Mouse (Mus musculus) CH12.LX (cell line): ENCODE data around the gene Pepd. TPM values are rescaled to one million over a fixed set of nuclear protein-coding genes. Genes with fewer than 3 reads are reported as not detected.
"Not testable (repeated sequence)": the region's sequence is repeated elsewhere in the genome, so short reads cannot be mapped to it uniquely, and the experiment has no call there.

Experiments
- DNase-seq: peaks from one replicate; pipeline ENCODE4 v3.0.0-alpha.2; 2013; ENCODE audit errors: extremely low read depth
- H3K27ac ChIP-seq: 2 replicates; pipeline ENCODE4 v1.5.1; 2012; ENCODE audit warnings: low read depth, mild to moderate bottlenecking, control low read depth, moderate library complexity; ENCODE audit not compliant: insufficient read depth
- H3K27me3 ChIP-seq: replicated peaks from 2 replicates; pipeline ENCODE3; 2012; ENCODE audit warnings: inconsistent platforms
- H3K36me3 ChIP-seq, 2 experiments: replicated peaks in 1 of 2; 2 replicates each; pipeline versions ENCODE3 to v1.6.1; 2012; ENCODE audit warnings: inconsistent platforms in 1 of 2, low read length in 1 of 2, mild to moderate bottlenecking in 1 of 2, mixed read lengths in 1 of 2, moderate library complexity in 1 of 2; ENCODE audit not compliant: control insufficient read depth in 1 of 2, insufficient read depth in 1 of 2
- H3K4me1 ChIP-seq, 2 experiments: 2 replicates each; pipeline ENCODE4 v1.6.1; 2012; ENCODE audit warnings: inconsistent platforms in 1 of 2, moderate library complexity in 1 of 2; ENCODE audit not compliant: insufficient read depth in 2 of 2, control insufficient read depth in 1 of 2
- H3K4me2 ChIP-seq: 2 replicates; pipeline ENCODE4 v1.6.1; 2012; ENCODE audit warnings: low read depth, mild to moderate bottlenecking, control low read depth; ENCODE audit not compliant: poor library complexity, insufficient read depth, severe bottlenecking
- H3K4me3 ChIP-seq, 3 experiments: fragments of 150-350 bp in 1 of 3; sonication (generic) in 1 of 3; replicated peaks in 1 of 3; 2 replicates each; pipeline versions ENCODE3 to v1.5.1; 2011 to 2012; ENCODE audit warnings: low read depth in 2 of 3, low read length in 2 of 3, mild to moderate bottlenecking in 2 of 3, moderate library complexity in 2 of 3, control low read depth in 1 of 3, improper control_type of control experiment in 1 of 3, inconsistent platforms in 1 of 3, mixed read lengths in 1 of 3; ENCODE audit not compliant: poor library complexity in 1 of 3
- H3K79me2 ChIP-seq: replicated peaks from 2 replicates; pipeline ENCODE4 v1.6.1; 2012; ENCODE audit warnings: mild to moderate bottlenecking, moderate library complexity; ENCODE audit not compliant: control insufficient read depth, poor library complexity, insufficient read depth, severe bottlenecking; ENCODE audit errors: extremely low read depth
- H3K9ac ChIP-seq: 2 replicates; pipeline ENCODE4 v1.6.1; 2012; ENCODE audit warnings: low read depth, mild to moderate bottlenecking, control low read depth, moderate library complexity; ENCODE audit not compliant: insufficient read depth
- H3K9me3 ChIP-seq: replicated peaks from 2 replicates; pipeline ENCODE3; 2012; ENCODE audit warnings: low read length, inconsistent platforms, mixed read lengths
- CTCF ChIP-seq, 2 experiments: IDR thresholded peaks in 1 of 2; conservative IDR thresholded peaks in 1 of 2; 2 replicates each; pipeline ENCODE4 v1.5.1; 2011 to 2012; ENCODE audit warnings: low read depth in 2 of 2, low read length in 2 of 2, improper control_type of control experiment in 1 of 2, inconsistent platforms in 1 of 2, mild to moderate bottlenecking in 1 of 2, moderate library complexity in 1 of 2
- ELF1 ChIP-seq: IDR thresholded peaks from 2 replicates; pipeline ENCODE4 v1.6.1; 2014; ENCODE audit warnings: low read depth, mild to moderate bottlenecking, inconsistent platforms, low read length, improper control_type of control experiment
- ETS1 ChIP-seq: conservative IDR thresholded peaks from 2 replicates; pipeline ENCODE4 v1.6.1; 2012; ENCODE audit warnings: low read depth, mild to moderate bottlenecking, inconsistent platforms, low read length, improper control_type of control experiment, moderate library complexity
- GABPA ChIP-seq: IDR thresholded peaks from 2 replicates; pipeline ENCODE4 v1.6.1; 2012; ENCODE audit warnings: low read depth, low read length, improper control_type of control experiment, inconsistent platforms; ENCODE audit not compliant: insufficient replicate concordance
- HCFC1 ChIP-seq: IDR thresholded peaks from 2 replicates; pipeline ENCODE4 v1.6.1; 2012; ENCODE audit warnings: low read depth, mild to moderate bottlenecking, inconsistent platforms, low read length, improper control_type of control experiment
- IRF4 ChIP-seq: IDR thresholded peaks from 2 replicates; pipeline ENCODE4 v1.6.1; 2014; ENCODE audit warnings: low read depth, mild to moderate bottlenecking, inconsistent platforms, low read length, improper control_type of control experiment
- JUND ChIP-seq: conservative IDR thresholded peaks from 2 replicates; pipeline ENCODE4 v1.6.1; 2011; ENCODE audit warnings: low read depth, low read length, improper control_type of control experiment
- KAT2A ChIP-seq: IDR thresholded peaks from 2 replicates; pipeline ENCODE4 v1.6.1; 2012; ENCODE audit warnings: low read length, improper control_type of control experiment, inconsistent platforms; ENCODE audit not compliant: insufficient replicate concordance
- MAFK ChIP-seq: IDR thresholded peaks from 2 replicates; pipeline ENCODE4 v1.6.1; 2011; ENCODE audit warnings: low read length, improper control_type of control experiment; ENCODE audit not compliant: insufficient replicate concordance
- MYC ChIP-seq: IDR thresholded peaks from 2 replicates; pipeline ENCODE4 v1.6.1; 2011; ENCODE audit warnings: low read depth, mild to moderate bottlenecking, improper control_type of control experiment, low read length
- NELFE ChIP-seq: IDR thresholded peaks from 2 replicates; pipeline ENCODE4 v1.6.1; 2011; ENCODE audit warnings: low read depth, low read length, improper control_type of control experiment
- PAX5 ChIP-seq: IDR thresholded peaks from 2 replicates; pipeline ENCODE4 v1.6.1; 2012; ENCODE audit warnings: low read length, inconsistent platforms, mixed read lengths
- POLR2AphosphoS2 ChIP-seq: IDR thresholded peaks from 2 replicates; pipeline ENCODE4 v1.6.1; 2011; ENCODE audit warnings: low read depth, low read length, improper control_type of control experiment
- RCOR1 ChIP-seq: conservative IDR thresholded peaks from 2 replicates; pipeline ENCODE4 v1.6.1; 2012; ENCODE audit warnings: low read depth, mild to moderate bottlenecking, inconsistent platforms, low read length, improper control_type of control experiment
- TBP ChIP-seq: conservative IDR thresholded peaks from 2 replicates; pipeline ENCODE4 v1.6.1; 2011; ENCODE audit warnings: low read depth, low read length, improper control_type of control experiment
- TCF12 ChIP-seq: IDR thresholded peaks from 2 replicates; pipeline ENCODE4 v1.6.1; 2014; ENCODE audit warnings: low read depth, mild to moderate bottlenecking, inconsistent platforms, low read length, improper control_type of control experiment
- UBTF ChIP-seq: IDR thresholded peaks from 2 replicates; pipeline ENCODE4 v1.6.1; 2012; ENCODE audit warnings: low read depth, mild to moderate bottlenecking, inconsistent platforms, low read length, improper control_type of control experiment, moderate library complexity
- USF1 ChIP-seq: IDR thresholded peaks from 2 replicates; pipeline ENCODE4 v1.6.1; 2014; ENCODE audit warnings: low read depth, mild to moderate bottlenecking, inconsistent platforms, low read length, improper control_type of control experiment
- USF2 ChIP-seq: conservative IDR thresholded peaks from 2 replicates; pipeline ENCODE4 v1.6.1; 2011; ENCODE audit warnings: low read depth, low read length, improper control_type of control experiment
- ZKSCAN1 ChIP-seq: IDR thresholded peaks from 2 replicates; pipeline ENCODE4 v1.6.1; 2012; ENCODE audit warnings: low read depth, inconsistent platforms, low read length, improper control_type of control experiment, borderline replicate concordance
- ZNF384 ChIP-seq: IDR thresholded peaks from 2 replicates; pipeline ENCODE4 v1.6.1; 2012; ENCODE audit warnings: low read depth, low read length, improper control_type of control experiment, inconsistent platforms
- dilution Hi-C: fragments of 300-500 bp; cut with MboI; formaldehyde crosslinking; loops from 2 replicates; pipeline ENCODE4 v1.14.3; 2020; ENCODE audit warnings: low sequenced_read_pairs; ENCODE audit not compliant: extremely low pct_unique_long_range_greater_than_20kb, extremely low pct_ligation_motif_present
- in situ Hi-C: fragments of 300-500 bp; cut with MboI; formaldehyde crosslinking; loops from 3 replicates; pipeline ENCODE4 v1.14.3; 2019; ENCODE audit warnings: low sequenced_read_pairs, low pct_ligation_motif_present, low pct_unique_long_range_greater_than_20kb, mixed read lengths
- polyA plus RNA-seq: library from polyadenylated mRNA; unstranded; fragments of >175 nt; gene quantifications from 2 replicates; pipeline ENCODE4 v1.2.1, GENCODE M21; 2012; ENCODE audit warnings: low read depth; ENCODE audit not compliant: insufficient read length
- total RNA-seq, 2 experiments: library from RNA; depleted of rRNA; stranded (reverse); fragments of 300-350 nt in 1 of 2; fragments of >200 nt in 1 of 2; gene quantifications; 2 replicates each; pipeline ENCODE4 v1.2.3; 2012 to 2014

Pepd gene
- total and polyA plus RNA-seq, 3 experiments: 52.4 to 68.3 (median 53.5) TPM

DNA sequence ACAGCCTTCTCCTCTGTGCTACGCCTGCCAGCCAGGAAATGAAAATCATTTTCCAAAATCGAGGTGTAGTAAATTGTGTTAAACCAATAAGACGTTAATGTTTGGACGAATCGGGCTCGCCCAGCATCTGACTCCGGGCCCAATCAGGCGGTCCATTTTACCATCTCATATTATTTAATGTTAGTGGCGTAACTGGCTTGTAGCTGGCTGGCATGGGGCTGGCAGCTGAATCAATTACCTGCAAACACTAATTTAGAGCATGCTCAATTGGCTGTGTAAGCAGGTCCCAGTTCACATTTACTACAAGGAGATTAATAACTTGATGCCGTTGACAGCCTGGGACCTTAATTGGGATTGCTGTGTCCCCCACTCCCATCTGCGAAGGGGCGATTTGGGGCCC lies 63.7 kb downstream of the Pepd start:
- no peak for DNase-seq
- no peaks in the 10 kb centered on the region for H3K79me2 ChIP-seq
- no peak overlapping the region for H3K9ac ChIP-seq
- H3K27me3 ChIP-seq: no peaks in the 10 kb centered on the region
- in situ Hi-C loops: no loop called here
- no peak overlapping the region for H3K4me3 ChIP-seq
- TF ChIP-seq NELFE (no peak), MAFK (no peak), KAT2A (no peak), MYC (no peak), ETS1 (no peak), TBP (no peak), IRF4 (no peak), ZKSCAN1 (no peak), ZNF384 (no peak)
- dilution Hi-C loops: no loop called here
- H3K4me1 ChIP-seq: peaks cover 10 to 29% of the 10 kb centered on the region in 2 experiments
- H3K27ac ChIP-seq: no peak overlapping the region
- peaks cover under 1% of the 10 kb centered on the region for H3K9me3 ChIP-seq
- peaks cover 8 to 59% of the 10 kb centered on the region in 2 experiments for H3K36me3 ChIP-seq
- no peak overlapping the region for H3K4me2 ChIP-seq

DNA sequence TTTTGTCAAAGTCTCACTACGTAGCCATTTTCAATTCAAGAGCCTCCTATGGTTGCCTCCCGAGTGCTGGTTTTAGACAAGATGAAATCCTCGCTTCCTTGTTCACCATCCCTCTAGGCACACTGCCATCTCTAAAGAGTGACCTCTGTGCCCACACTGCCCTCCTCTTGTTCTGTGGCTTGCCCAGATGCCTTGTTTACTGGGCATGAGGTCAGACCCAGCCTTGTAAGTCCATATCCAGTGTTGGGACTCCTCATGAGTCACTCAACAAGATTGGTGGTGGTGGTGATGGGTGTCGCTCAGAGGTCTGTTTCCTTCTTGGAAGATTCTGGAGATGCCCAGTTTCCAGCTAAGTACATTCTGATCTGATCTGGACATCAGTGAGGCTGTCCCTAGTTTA lies 65.2 kb downstream of the Pepd start:
- H3K27ac ChIP-seq: no peak overlapping the region
- no peak overlapping the region for H3K4me3 ChIP-seq
- H3K9me3 ChIP-seq: no peaks in the 10 kb centered on the region
- peaks cover 10 to 29% of the 10 kb centered on the region in 2 experiments for H3K4me1 ChIP-seq
- no peak for TF ChIP-seq GABPA
- no peak for TF ChIP-seq PAX5
- TF ChIP-seq ELF1: no peak
- TF ChIP-seq TCF12: no peak
- peaks cover 3 to 51% of the 10 kb centered on the region in 2 experiments for H3K36me3 ChIP-seq
- dilution Hi-C loops (no loop called here), in situ Hi-C loops (no loop called here)
- H3K79me2 ChIP-seq: no peaks in the 10 kb centered on the region
- no peak overlapping the region for H3K4me2 ChIP-seq
- no peak overlapping the region for H3K9ac ChIP-seq
- no peak for DNase-seq
- H3K27me3 ChIP-seq: no peaks in the 10 kb centered on the region

DNA sequence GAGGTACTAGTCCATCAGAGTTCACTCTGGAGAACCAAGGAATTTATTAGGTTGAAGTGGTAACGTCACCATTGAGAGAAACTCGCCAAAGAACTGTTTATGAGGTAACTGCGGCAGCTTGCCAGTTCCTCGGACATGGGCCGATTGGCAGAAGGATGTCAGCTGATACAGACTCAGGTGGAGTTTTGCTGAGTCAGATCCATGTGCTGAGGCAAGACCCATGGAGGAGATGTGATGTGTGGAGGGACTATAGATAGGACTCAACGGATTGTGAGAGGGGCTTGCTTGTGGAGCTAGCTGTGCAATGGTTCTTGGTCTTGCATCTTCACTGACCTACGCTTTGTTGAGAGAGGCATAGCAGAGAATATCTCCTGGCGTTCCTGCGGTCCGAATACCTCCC lies 69.6 kb downstream of the Pepd start:
- no peaks in the 10 kb centered on the region for H3K79me2 ChIP-seq
- H3K4me3 ChIP-seq: no peak overlapping the region
- H3K27ac ChIP-seq: no peak overlapping the region
- in situ Hi-C loops: no loop called here
- TF ChIP-seq USF2 (no peak), JUND (no peak), ETS1 (no peak), MAFK (no peak), UBTF (no peak), HCFC1 (no peak), POLR2AphosphoS2 (no peak), CTCF (conservative IDR thresholded peaks at IDR 0.05 in 1 of 2, IDR thresholded peaks at IDR 0.05 in 1 of 2; ENCODE audit: low read depth in 2 of 2, low read length in 2 of 2) (no peak), MYC (no peak), USF1 (no peak), ZKSCAN1 (no peak), RCOR1 (no peak), IRF4 (no peak)
- TF ChIP-seq, all 38 proteins: peak for 0
- Histone ChIP-seq H3K9me3 (no peaks in the 10 kb centered on the region), H3K4me1 (peaks cover 11 to 44% of the 10 kb centered on the region in 2 experiments), H3K27me3 (no peaks in the 10 kb centered on the region), H3K36me3 (peaks cover 0 to 33% of the 10 kb centered on the region in 2 experiments), H3K4me2 (no peak overlapping the region), H3K9ac (no peak overlapping the region)
- no peak for DNase-seq
- dilution Hi-C loops: no loop called here

DNA sequence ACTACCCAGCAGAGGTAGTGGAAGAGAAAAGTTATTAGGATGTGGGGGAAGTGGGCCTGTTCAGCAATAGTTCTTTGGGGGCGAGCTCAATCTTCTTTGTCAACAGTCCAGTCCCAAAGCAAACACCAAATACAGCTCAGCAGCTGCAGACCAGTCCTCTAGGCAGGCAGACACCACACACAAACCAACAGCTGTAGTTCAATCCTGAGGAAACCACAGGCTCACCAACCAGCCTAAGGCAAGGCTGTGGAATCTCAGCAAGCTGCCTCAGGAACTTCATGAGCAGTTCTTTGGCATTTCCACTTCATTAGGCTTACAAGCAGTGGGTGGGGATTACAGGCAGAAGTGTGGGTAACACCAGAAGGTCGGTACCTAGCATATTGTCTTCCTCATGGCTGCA lies 70.2 kb downstream of the Pepd start:
- in situ Hi-C loops, H3K9ac ChIP-seq, H3K4me2 ChIP-seq, DNase-seq, dilution Hi-C loops, H3K27ac ChIP-seq, H3K27me3 ChIP-seq, H3K79me2 ChIP-seq, H3K4me3 ChIP-seq, H3K9me3 ChIP-seq: not testable (repeated sequence)
- Histone ChIP-seq H3K36me3 (peaks cover 0 to 31% of the 10 kb centered on the region in 2 experiments), H3K4me1 (peaks cover 11 to 50% of the 10 kb centered on the region in 2 experiments)
